Mouse (Mus musculus): ENCODE results near the gene Pygm.

DNA sequence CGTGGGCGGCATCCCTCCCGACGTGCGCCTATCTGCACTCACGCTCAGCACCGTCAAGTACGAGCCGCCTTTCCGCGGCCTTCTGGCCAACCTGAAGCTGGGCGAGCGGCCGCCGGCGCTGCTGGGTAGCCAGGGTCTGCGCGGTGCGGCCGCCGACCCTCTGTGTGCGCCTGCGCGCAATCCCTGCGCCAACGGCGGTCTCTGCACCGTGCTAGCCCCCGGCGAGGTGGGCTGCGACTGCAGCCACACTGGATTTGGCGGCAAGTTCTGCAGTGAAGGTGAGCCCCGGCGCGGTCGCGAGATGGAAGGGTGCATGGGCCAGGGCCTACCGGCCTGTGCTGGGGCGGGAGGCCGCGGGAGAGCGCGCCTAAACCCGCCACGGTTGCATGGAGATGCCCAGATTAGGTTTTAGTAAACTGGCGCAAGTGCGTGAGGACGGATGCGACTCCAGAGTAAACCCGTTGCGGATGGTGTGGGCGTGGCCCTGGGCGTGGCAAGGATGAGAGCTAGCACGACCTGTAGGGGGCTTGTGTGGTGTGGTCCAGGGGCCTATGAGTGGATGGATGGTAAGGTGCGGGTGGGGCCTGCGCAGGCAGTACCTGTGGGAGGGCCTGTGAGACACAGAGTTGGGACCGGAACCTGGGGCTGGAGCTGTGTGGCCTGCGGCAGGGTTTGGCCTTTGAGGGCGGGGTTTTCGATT is 44.5 kb downstream of the Pygm start:
- no peak for TF ChIP-seq CTCF (IDR thresholded peaks at IDR 0.05)
- TF ChIP-seq POLR2A (IDR thresholded peaks at IDR 0.05; ENCODE audit: insufficient read depth, low read depth, low read length), result no peak
